Mouse (Mus musculus): ENCODE measurements at regions not wholly inside any gene's neighbourhood (a gene's known extent, or its start where the extent isn't known, plus 50 kb on each side); places are given as distances from the start of the nearest gene placed in this dataset.

DNA sequence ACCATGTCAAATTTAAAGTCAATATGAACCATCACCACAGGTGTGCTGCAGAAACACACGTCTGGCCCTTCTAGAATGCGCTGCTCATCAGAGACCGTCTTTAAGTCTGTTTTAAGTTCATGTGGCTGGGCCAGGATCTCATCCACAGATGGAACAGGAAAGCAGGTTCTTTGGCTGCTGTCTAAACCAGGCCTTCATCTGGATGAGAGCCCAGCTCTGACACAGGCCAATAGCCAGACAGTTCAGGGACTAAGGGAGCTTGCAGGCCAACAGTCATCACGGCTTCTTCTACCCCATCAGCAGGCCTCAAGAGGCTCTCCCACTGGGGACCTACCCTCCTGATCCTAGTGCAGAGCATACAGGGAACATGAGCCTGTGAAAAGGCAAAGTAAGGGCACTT is 185.4 kb upstream of the Eci2 start:
- no peak for DNase-seq (ENCODE audit: low spot score in 2 of 2)

GRCm38 (mm10) chr13:35214219-35214618 is 187.3 kb upstream of the Eci2 start:
- DNase-seq (ENCODE audit: low spot score in 2 of 2) = no peak

- no peak for DNase-seq (ENCODE audit: low spot score in 2 of 2)
Measured at GRCm38 (mm10) chr13:35226142-35226829, 199.4 kb upstream of the Eci2 start.

- DNase-seq (ENCODE audit: low spot score in 2 of 2) = no peak
Measured at GRCm38 (mm10) chr13:35226944-35227343, 200.0 kb upstream of the Eci2 start.

GRCm38 (mm10) chr13:35229601-35230000 is 202.7 kb upstream of the Eci2 start:
- no peak for DNase-seq (ENCODE audit: low spot score in 2 of 2)

DNA sequence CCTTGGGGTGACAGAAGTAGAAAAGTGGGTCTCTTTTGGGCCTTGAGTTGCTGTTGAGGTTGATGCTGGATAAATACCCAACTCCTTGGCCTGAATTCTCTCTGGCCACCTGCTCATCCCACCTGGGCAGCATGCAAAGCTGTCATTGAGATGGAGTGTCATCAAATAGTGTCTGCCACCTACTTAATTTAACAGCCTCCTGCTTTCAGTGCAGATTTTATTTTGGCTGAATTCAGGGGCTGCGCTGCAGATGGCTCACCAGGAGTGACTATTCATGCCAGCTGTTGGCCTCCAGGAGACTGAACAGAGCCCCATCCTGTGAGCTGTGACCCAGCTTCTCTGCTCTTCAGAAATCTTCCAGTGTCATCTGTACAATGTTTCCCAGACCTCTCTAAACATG is 206.7 kb upstream of the Eci2 start:
- DNase-seq (ENCODE audit: low spot score in 2 of 2) = no peak

DNA sequence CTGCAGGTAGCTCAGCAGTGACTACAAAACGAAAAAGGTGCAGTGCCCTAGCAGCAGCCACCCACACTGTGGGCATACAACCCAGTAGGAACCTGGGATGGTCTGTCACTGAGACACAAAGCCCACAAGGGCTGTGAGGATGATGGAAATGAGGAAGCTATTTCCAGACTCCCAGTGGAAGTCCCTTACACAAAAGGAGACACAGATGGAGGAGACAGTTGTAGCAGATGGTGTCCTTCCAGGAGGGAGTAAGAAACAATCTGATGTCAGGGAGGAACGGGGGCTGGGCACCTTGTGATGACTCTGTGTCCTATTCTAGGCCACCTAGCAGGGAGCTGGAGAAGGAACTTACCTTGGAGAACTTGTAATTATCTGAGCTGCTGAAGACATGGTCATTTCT is 214.5 kb upstream of the Eci2 start:
- no peak for DNase-seq (ENCODE audit: low spot score in 2 of 2)

DNA sequence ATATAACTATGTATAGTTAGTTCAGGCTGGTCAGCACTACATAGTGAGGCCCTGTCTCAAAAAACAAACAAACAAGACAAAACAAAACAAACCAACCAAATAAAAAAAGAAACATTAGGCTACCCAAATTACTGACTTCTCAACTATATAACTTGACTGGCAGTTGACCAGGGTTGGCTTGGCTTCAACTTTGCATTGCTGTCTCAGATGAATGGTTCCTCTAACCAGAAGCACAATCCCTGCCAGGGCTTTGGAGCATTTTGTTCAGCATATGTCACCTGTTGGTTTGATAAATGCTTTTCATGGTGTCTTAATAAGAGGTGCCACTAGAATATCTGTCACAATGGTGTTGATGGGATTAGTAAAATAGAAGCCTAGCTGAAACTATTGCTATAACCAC is 217.1 kb upstream of the Eci2 start:
- no peak for DNase-seq (ENCODE audit: low spot score in 2 of 2)

GRCm38 (mm10) chr13:35257386-35257785 is 230.5 kb upstream of the Eci2 start:
- DNase-seq (ENCODE audit: low spot score in 2 of 2) = no peak

DNA sequence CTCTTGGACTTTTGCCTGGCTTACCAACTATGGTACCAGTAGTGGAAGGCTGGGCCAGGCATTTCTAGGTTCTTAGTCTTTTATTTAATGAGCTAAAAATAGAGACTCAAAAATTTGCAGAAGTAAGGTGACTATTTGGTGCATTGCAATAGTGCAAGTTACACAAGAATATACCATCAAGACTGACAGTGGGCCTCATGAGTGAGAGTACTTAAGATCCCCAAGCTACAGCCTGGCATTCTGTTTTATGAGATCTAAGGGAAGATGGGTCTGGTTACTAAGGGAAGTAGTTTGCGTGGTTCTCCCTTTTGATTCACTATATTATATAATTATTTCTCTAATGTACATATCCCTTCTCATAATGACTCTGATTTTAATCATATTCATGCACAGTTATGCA is 231.8 kb upstream of the Eci2 start:
- DNase-seq (ENCODE audit: low spot score in 2 of 2) = no peak

DNA sequence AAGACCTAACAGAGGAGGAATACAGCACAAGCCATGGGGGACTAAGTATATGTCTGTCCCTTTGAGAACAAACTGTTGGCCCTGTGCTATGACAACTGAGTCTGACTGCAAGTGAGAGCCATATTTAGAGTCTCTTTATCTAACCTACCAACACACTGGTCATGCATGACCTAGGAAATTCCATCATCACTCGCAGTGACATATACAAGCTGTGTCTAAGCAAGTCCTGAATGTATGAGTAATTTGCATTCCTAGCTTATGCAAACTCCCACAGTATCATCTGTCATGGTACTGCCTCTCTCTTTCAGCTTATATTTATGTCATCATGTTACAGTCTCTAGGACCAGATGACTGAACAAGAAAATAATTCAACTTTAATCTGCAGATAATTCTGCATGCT is 257.1 kb upstream of the Eci2 start:
- DNase-seq (ENCODE audit: low spot score in 2 of 2) = no peak

DNA sequence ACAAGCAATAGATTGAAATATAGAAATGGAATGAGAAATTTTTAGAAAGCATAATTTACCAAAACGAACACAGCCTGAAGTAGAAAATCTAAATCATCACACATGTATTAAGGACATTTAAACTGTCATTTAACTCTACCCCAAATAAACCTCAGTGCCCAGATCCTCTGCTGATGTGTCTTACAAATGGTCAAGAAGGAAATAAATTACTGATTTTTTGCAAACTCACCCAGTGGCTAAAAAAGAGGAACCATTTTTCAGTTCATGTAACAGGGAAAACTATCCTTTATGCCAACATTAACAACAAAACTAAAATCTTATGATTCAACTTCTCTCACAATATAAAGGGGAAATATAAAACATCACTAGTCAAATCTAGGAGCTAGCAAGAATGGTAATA is 275.2 kb upstream of the Eci2 start:
- no peak for DNase-seq (ENCODE audit: low spot score in 2 of 2)

DNA sequence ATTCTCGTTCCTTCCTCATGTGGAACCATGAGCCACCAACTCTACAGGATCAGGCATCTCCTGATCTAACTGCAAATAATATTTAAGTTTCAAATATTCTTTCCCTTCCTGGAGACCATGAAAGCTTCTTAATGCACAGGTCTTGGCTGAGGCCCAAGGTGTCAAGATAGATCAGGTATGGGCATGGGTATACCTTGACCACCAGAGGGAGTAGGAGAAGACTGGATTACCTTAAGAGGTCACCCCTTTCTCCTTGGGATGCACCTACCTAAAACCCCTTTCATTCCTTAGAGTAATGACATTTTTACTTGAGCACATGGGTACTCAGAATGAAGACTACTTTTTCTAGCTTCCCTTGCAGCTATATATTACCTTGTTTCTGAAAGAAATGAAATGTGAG is 289.9 kb upstream of the Eci2 start:
- DNase-seq (ENCODE audit: low spot score in 2 of 2) = no peak

DNA sequence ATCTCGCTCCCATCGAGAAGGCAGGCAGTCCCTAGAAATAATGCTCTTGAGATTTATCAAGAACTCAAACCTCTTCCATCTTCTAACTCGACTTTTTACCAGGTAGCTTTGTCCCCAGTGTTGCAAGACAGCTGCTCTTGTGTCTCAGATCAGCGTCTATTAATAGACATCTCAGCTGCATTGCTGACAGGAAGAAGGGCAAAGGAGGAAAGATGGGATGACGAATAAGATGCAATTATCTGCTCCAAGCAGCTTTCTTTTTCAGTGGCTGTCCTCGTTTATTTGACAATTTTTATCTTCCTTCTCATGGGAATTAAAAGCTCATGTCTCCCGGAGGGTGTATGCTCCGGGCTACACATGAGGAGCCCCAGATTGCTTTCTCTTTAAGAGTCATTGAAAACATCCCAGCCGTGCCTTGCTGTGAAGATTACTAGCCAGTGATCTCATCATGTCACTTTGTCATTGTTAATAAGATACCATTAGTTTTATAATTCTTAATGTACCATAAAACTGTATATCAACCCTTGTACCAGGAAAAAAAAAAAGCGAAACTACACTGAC is 299.9 kb upstream of the Eci2 start:
- DNase-seq (ENCODE audit: low spot score in 2 of 2) = no peak

DNA sequence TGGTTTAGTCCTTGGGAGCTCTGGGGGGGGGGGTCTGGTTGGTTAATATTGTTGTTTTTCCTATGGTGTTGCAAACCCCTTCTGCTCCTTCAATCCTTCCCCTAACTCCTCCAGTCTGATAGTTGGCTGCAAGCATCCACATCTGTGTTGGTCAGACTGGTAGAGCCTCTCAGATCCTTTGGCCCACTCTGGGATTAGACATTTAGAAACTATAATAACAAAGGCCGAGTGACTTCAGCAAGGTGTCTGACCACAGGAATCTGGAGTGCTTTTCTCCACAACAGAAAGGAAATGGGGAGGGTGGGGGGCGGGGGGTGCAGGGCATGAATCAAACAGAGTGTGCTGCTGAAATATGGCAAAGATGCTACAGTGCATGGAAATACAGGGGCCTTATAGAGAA is 301.4 kb upstream of the Eci2 start:
- DNase-seq (ENCODE audit: low spot score in 2 of 2) = no peak

- no peak for DNase-seq (ENCODE audit: low spot score in 2 of 2)
Measured at GRCm38 (mm10) chr13:35330926-35331325, 304.0 kb upstream of the Eci2 start.

GRCm38 (mm10) chr13:35345507-35346129 is 314.0 kb upstream of the Cdyl start:
- DNase-seq (ENCODE audit: low spot score in 2 of 2) = no peak

DNA sequence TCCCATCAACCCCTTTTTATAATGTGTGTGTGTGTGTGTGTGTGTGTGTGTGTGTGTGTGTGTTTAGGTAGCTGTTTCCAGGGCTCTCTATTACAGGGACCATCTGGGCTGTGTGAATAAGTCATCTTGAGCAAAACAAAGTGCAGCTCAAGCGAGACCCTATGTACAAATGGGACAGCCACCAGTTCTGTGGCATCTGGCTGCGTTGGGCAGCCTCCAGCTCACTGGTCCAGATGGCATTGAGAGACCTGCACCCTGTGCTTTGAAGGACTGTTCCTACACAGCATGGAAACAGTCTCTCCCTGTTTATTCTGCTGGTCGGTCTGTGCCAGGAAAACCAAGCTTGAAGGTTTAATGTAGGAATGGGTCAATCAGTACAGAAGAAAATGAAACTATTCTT is 311.4 kb upstream of the Cdyl start:
- no peak for DNase-seq (ENCODE audit: low spot score in 2 of 2)

GRCm38 (mm10) chr13:35359345-35359744 is 300.3 kb upstream of the Cdyl start:
- no peak for DNase-seq (ENCODE audit: low spot score in 2 of 2)

DNA sequence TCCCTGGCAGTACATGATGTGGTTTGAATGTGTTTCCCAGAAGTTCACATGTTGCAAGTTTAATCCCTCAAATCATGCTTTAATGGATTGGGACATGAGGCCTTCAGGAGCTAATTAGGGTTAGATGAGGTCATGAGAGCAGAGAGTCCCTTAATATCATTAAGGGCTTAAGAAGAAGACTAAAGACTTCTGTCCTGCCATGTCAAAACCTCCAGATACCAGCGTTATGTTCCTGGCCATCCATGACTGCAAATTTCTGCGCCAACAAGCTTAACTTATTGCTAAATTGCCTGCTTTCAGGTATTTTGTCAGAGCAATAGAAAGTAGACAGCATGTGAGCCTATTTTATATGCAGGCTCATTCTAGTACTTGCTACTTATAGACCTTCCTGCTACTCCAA is 282.1 kb upstream of the Cdyl start:
- DNase-seq (ENCODE audit: low spot score in 2 of 2) = no peak

DNA sequence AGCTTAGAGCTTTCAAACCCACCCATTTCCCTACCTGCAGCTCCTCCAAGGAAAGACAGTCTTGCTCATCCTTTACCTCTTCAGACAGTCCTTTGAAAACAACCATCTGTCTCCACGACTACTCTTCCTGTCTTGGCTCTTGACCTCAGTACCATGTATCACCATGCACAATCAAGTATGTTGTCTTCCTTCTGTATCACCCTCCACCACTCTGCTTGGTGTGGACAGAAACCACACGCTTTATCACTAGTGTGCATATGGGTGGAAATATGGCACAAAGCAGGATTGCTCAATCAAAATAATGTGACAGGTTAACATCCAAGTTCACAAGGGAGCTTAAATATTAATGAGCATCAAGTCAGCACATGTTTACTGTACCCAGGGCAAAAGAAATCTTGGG is 280.1 kb upstream of the Cdyl start:
- no peak for DNase-seq (ENCODE audit: low spot score in 2 of 2)

GRCm38 (mm10) chr13:35380224-35381009 is 279.2 kb upstream of the Cdyl start:
- no peak for DNase-seq (ENCODE audit: low spot score in 2 of 2)

GRCm38 (mm10) chr13:35381641-35382040 is 278.0 kb upstream of the Cdyl start:
- DNase-seq (ENCODE audit: low spot score in 2 of 2) = no peak
